Mouse (Mus musculus): ENCODE data around the gene Whrn.

GRCm38 (mm10) chr4:63476891-63477290 lies 18.9 kb downstream of the Whrn start:
- TF ChIP-seq POLR2A (IDR thresholded peaks at IDR 0.05; ENCODE audit: extremely low read depth, insufficient read depth, low read length), result no peak
- TF ChIP-seq CTCF (IDR thresholded peaks at IDR 0.05; ENCODE audit: low read depth, low read length), result no peak
